ENCODE assay signal across 20 mouse cellular contexts in the genomic region with DNA sequence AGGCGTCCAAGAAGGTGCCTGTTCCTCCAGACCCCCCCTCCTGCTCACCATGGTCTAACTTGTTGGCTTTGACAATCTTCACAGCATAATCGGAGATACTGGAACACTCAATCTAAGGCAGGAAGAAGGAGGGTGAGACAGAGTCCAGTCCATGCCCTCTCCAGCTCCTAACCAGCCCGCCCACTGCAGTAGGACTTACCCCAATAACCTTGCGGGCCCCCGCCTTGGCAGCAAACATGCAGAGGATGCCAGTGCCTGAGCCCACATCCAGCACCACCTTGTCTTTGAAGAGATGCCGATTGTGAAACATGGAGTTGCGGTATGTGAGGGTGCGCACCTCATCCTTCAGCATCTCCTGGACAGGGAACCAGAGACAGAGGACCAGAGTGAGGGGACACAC.
"Had no signal": no experiment of that assay in that cellular context is flagged by ENCODE, and none has a peak within 500 bp of the region (broad histone marks: within the 10 kb centered on the region; RNA-seq: fewer than 3 reads in every experiment).

No protein-coding gene starts in this region.

- H3K27me3 ChIP-seq: heart, embryonic 12.5 days; hindbrain, embryonic 13.5 days; hindbrain, embryonic 15.5 days; kidney, embryonic 15.5 days; limb, embryonic 13.5 days; limb, embryonic 15.5 days; liver, embryonic 12.5 days had no signal

- DNase-seq: gastrocnemius, postnatal 14 days; gastrocnemius, postnatal 36 days; heart, adult 18-20 months; heart, postnatal 14 days; heart, postnatal 36 days; kidney, adult 11 months; kidney, adult 2 months; kidney, adult 9 months; kidney, postnatal 14 days; kidney, postnatal 4 days had no signal

- H3K4me3 ChIP-seq: heart, embryonic 10.5 days; heart, embryonic 12.5 days; hindbrain, embryonic 13.5 days; hindbrain, embryonic 15.5 days; kidney, embryonic 15.5 days; layer of hippocampus, adult 2 months; left cerebral cortex, adult 2 months; limb, embryonic 13.5 days; limb, embryonic 15.5 days; liver, embryonic 12.5 days had no signal

- H3K4me2 ChIP-seq: heart, embryonic 12.5 days; hindbrain, embryonic 13.5 days; hindbrain, embryonic 15.5 days; kidney, embryonic 15.5 days; limb, embryonic 13.5 days; limb, embryonic 15.5 days; liver, embryonic 12.5 days had no signal
